Mouse (Mus musculus) naive thymus-derived CD4-positive, alpha-beta T cell, adult 2 months (primary cell): Measurements from ENCODE around the gene Zfp189.
"Not testable (repeated sequence)": the region's sequence is repeated elsewhere in the genome, so short reads cannot be mapped to it uniquely, and the experiment has no call there.

Experiments used
- DNase-seq: peaks from one replicate; pipeline ENCODE4 v3.0.0-alpha.2; 2011; ENCODE audit warnings: low read depth

Gene Zfp189

GRCm38 (mm10) chr4:49520572-49521340 lies at the start of gene Zfp189, which contains the start of gene Mrpl50:
Gene Zfp189, plus strand, starts transcription at chr4:49521176.
Gene Mrpl50, minus strand, starts transcription at chr4:49521093.
- peak; percentile 96 for DNase-seq

DNA sequence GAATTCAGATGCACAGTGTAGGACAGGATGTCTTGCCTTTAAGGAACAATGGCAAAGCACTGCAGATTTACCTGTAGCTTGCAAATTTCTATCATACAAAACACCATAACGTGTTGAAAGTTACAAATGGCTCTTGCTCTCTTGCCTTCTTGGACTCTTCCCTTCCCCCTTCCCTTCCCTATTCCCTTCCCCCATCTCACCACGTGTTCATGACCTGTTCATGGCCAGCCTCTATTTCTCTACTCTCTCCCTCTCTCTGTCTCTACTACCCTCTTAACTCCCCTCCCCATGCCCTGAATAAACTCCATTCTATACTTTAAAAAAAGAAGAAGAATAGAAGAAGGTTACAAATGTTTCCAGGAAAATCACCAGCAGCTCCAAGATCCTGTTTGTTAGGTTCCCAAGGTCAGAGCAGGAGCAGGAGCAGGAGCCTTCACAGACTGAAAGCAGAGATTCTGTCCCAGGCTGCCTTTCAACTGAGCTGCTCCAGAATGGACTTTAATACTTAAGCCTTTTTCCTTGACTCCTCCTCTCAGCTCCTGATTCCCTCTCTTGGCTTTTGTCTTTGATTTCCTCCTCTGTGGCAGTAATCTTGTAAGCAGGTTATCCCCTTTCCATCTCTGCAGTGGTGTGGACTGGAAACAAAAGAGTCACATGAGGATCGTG lies 47.4 kb upstream of the Zfp189 start, which contains the start of gene Acnat1:
Gene Acnat1 (minus strand): TSS at position 478 of the 666 bp plus-strand sequence.
- DNase-seq: no peak

- no peak for DNase-seq
Measured at GRCm38 (mm10) chr4:49474583-49474982, 46.4 kb upstream of the Zfp189 start.

GRCm38 (mm10) chr4:49478118-49478877 lies 42.7 kb upstream of the Zfp189 start:
- no peak for DNase-seq

DNA sequence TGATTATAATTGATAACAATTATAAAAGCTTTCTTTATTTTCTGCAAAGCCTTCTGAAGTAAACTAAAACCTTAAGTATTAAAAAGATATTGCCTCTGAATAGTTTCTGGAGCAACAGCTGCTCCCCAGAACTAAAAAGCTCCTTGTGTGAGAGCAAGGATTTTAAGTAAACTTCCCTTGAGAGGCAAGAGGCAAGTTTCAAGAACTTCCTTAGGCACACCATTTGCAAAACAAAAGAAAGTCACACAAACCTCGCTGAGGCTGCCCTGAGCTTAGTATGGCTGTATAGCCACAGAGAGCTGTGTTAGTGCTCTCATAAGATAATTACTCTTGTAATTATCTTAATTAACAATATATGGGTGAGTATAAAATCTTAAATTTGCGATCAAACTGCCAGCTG lies 41.9 kb upstream of the Zfp189 start:
- not testable (repeated sequence) for DNase-seq

DNA sequence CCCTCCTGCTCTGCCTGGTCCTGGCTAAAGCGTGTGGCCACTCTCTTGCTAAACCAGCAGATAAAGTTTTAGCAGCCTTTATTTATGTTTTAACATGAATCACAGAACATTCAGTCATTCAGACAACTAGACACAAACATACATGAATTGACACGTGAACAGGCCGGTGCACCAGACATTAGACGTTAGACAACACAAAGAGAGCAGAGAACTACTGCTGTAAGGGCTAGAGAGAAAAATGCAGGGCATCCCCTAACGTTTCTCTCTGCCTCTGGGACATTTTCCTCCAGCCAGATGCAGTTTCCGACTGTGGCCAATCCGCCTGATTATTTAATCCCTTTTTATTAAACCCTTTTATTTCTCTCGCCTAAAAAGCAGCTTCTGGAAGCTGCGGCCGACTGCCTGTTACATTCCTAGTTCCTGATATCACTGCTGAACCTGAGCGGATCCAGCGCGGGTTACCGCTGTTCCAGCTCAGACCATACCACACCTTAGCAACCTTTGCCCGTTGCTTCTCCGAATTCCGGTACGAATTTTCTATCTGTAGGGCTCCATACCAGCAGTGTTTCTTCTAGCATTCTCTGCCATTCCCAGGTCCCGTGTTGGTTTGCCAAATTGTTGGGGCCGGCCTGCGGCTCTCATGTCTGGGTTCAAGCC lies 40.7 kb upstream of the Zfp189 start:
- DNase-seq: no peak

GRCm38 (mm10) chr4:49480896-49481295 lies 40.1 kb upstream of the Zfp189 start:
- no peak for DNase-seq

GRCm38 (mm10) chr4:49485442-49485841 lies 35.5 kb upstream of the Zfp189 start:
- DNase-seq: no peak

- DNase-seq: not testable (repeated sequence)
Measured at GRCm38 (mm10) chr4:49485934-49486650, 34.9 kb upstream of the Zfp189 start.

- no peak for DNase-seq
Measured at GRCm38 (mm10) chr4:49503563-49503962, 17.4 kb upstream of the Zfp189 start.

- DNase-seq: no peak
Measured at GRCm38 (mm10) chr4:49506386-49506785, 14.6 kb upstream of the Zfp189 start, which contains the start of gene Baat. Gene Baat, minus strand, starts transcription at chr4:49506557.

GRCm38 (mm10) chr4:49509183-49509582 lies 11.8 kb upstream of the Zfp189 start:
- no peak for DNase-seq

DNA sequence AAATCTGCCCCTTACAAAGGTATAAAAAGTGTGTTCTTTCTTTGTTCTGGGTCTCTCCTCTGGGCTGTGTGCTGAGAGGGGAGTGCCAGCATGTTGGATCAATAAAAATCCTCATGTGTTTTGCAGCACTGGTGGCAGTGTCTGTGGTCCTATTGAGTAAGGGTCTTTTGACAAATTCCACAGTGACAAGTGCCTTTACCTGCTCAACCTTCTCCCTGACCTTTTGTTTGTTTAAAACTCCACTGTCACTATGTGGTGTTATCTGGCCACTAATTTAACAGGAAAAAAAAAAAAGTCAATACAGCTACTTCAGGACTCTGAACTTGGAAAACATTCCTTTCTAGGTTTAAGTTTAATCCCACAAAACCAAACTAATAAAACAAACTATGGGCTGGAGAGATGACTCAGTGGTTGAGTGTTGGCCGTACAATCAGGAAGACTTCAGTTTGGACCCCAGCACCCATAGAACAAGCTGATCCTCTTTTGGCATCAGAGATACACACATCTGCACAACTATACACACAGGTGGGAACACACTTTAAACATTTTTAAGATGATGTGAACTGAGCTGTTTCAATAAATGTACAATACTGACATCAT lies 10.6 kb upstream of the Zfp189 start:
- DNase-seq: not testable (repeated sequence)

GRCm38 (mm10) chr4:49512636-49513035 lies 8.3 kb upstream of the Zfp189 start:
- DNase-seq: no peak

DNA sequence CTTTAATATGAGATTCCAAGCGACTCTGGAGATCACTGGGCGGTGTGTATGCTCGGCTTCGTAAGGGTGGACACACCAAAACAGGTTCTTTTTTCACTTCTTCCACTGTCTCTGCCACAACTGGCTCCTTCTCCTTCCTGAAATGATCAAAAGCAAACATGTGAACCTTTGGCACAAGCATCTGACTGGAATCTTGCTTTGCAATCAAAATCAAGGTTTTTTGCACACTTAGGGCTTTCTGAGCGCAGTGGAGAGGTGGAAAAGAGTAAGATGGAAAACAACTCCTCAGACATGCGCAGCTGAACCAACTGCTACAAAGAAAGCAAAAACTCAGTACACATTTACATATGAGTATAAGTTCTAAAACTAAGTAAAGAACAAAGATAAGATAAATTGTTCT lies 6.5 kb upstream of the Zfp189 start:
- DNase-seq: no peak

DNA sequence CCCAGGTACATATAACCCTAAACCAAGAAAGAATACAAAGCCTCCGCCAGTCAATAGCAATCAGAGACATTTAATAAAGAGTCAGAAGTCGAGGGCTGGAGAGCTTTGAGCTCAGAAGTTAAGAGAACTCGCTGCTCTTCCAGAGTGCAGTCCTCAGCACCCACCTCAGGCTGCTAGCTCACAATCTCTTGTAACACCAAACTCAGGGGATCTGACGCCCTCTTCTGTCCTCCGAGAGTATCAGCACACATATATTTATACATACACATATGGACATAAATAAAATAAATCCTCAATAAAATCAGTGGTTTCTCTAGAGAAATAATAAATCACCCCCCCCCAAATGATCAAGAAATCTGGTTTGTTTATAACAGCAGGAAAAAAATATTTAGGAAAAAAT lies 1.5 kb upstream of the Zfp189 start:
- peak; percentile 13 for DNase-seq

GRCm38 (mm10) chr4:49521346-49521745 lies 370 bp downstream of the Zfp189 start:
- no peak for DNase-seq

- no peak for DNase-seq
Measured at GRCm38 (mm10) chr4:49522576-49522975, 1.6 kb downstream of the Zfp189 start.

GRCm38 (mm10) chr4:49535036-49535435 lies 14.1 kb downstream of the Zfp189 start:
- no peak for DNase-seq

GRCm38 (mm10) chr4:49535675-49536294 lies 14.8 kb downstream of the Zfp189 start:
- DNase-seq: no peak
